Mouse (Mus musculus) megakaryocyte, adult 5-6 weeks (primary cell): ENCODE results near the gene Prr5. TPM values are rescaled to one million over a fixed set of nuclear protein-coding genes. Genes with fewer than 3 reads are reported as not detected.
A peak's percentile ranks its signal among the peaks of the same experiment; 100 is the strongest.

Experiments
- ATAC-seq: 2 replicates; pipeline ENCODE4 v1.8.0; 2016; ENCODE audit warnings: mild to moderate bottlenecking, inconsistent platforms; ENCODE audit not compliant: poor library complexity, severe bottlenecking
- total RNA-seq, 2 experiments: library from RNA; stranded (forward) in 1 of 2; stranded (reverse) in 1 of 2; fragments of 153-499, 151-499 nt in 1 of 2; fragments of 221-1000, 200-1000 nt in 1 of 2; gene quantifications; 2 replicates each; pipeline versions ENCODE4 v1.2.3 to v1.2.4; 2015 to 2017

Prr5 gene
- total RNA-seq, 2 experiments from 2014 or later: 5.4 to 6.4 TPM

DNA sequence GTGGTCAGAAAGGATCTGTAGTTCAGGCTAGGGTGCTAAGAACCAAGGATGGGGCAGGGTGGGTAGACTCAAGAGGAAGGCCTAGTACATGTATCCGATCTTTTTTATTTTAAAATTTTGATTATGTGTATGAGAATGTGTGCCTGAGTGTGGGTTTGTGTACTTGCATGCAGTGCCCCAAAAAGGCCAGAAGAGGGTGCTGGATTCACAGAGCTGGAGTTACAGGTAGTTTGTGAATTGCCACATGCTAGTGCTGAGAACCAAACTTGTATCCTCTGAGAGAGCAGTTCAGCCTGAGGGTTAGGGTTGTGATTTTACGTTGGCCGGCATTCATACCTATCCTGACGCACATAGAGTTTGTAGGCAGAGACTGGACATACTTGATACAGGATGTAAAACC is 9.7 kb downstream of the Prr5 start:
- ATAC-seq: no peak

DNA sequence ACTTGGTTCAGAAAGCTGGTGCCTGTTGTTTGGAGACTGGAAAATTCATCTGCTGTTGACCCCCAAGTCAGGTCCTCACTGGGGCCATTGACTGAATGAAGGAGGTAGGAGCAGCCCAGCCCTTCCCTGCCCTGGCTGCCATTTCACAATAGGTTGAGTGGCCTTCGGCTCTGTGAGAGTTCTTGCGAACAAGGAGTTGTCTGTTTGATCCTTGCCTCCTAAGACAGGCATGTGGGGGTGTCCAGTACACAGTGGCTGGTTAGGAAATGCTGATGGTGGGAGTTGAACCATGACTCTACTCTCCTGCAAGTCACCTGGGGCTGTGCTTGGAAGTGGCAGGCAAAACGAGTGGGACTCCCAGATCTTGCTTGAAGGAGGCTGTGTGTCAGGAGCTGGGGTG is 10.4 kb downstream of the Prr5 start:
- no peak for ATAC-seq

DNA sequence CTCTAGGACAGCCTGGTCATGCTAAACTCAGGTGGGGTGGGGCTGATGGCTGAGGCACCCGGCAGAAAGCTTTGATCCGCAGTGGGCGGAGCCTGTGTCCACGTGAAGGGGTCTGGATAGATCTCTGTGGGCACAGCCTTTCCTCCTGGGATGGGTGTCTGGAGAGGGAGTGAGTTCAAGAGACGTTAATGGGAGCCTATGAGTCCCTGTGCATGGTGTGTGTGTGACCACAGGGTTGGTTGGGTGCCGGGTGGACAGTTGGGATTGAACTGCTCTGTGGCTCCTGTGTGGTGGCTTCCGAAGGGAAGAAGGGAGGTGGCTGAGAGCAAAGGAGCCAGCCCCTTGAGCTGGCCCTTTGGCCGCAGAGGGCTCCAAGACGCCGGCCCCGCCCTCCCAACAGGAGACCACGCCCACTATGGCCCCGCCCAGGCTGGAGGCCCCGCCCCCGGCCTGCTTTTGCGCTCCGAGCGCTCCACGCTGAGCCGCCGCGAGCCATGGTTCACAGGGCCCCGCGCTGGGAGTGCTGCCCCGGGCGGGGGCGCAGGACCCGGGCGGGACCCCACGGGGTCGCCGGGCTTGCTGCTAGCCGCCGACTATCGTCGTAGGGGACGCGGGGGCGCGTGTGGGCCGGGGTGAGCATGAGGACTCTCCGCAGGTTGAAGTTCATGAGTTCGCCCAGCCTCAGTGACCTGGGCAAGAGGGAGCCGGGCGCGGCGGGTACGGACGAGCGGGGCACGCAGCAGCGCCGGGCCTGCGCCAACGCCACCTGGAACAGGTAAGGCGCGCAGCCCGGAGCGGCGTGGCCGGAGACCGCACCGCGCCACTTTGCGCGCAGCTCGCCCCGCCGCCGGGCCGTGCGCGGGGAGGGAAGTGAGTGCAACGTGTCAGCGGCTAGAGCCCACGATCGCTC is 11.4 kb downstream of the Prr5 start:
- ATAC-seq: peak; percentile 37

DNA sequence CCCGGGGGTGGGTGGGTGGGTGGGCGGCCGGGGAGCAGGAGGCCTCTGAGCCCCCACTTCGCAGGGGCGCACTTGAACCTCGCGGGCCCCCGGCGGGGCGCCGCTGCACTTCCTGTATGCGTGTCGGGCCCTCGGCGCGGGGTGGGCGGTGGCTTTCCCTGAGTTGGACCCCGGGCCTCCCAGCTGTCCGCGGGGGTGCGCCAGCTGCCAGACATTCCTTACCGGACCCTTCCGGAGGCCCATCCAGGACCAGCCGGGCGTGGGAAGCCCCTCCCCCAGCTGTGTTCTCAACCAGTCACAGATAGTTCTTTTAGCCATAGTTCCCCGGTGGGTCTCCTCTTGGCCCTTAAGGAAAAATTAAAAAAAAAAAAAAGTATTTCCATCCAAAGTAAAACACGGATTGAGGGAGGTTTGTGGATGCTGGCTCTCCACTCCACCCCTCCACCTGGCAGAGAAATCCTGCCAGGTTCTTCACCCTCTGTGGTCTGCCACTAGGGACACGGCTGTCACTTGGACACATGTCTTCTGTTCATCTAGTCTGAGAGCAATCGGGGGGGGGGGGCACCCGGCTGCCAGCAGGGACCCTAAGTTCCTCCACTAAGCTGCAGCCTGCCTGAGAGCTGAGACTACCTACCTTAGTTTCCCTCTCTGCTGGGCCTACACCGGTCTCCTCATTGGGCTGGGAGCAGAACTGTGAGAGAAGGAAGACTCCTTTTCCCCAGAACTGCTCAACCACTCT is 12.2 kb downstream of the Prr5 start:
- no peak for ATAC-seq

DNA sequence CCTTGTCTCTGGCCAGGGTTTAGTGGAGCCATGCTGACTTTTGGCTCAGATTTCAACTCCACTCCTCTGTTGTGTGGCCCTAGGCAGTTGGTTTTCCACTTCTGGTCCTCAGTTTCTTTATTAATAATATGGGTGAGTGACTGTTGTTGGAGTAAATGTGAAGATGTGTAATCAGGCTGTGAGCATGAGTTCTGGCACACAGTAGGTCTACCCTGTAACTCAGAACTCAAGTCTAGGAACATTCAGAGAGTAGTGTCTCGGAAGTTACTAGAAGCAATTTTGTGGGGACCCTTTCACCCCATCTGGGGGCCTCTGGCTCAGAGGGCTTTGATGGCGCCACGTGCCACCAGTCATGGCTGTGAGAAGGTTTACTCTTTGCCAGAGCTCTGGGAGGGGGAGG is 12.8 kb downstream of the Prr5 start:
- no peak for ATAC-seq

DNA sequence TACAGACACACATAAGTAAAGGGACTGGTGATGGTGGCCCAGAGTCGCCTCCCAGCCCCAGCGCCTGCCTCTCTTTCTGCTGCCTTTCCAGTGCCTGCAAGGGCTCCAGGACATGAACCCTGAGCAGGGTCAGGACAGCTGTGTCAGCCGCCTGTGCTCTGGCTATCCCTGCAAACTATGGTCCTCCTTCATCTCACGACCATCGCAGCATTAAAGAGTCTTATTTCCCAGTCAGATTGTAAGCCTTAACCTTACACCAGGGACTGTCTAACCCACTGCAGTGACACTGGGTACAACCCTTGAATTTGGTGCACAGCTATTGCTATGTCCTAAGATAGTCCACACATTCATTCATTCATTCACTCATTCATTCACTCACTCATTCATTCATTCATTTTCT is 13.4 kb downstream of the Prr5 start:
- no peak for ATAC-seq

DNA sequence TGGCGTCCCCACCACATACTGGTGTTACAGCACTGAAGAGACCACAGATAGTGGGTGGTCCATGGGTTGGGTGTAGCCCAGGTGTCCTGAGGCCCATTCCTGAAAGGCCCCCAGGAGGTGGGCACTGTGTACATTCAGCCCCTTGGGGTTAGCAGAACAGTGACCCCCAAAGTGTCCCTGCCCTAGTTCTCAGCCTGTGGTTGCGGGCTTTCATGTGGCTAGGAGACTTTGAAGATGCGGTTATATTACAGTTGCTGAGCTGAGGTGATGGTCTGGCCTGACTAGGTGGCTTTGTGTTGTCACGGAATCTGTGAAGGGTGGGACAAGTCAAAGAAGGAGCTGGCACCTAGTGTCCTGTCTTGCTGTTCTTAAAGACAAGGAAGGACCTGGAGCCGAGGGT is 15.1 kb downstream of the Prr5 start:
- ATAC-seq: no peak

DNA sequence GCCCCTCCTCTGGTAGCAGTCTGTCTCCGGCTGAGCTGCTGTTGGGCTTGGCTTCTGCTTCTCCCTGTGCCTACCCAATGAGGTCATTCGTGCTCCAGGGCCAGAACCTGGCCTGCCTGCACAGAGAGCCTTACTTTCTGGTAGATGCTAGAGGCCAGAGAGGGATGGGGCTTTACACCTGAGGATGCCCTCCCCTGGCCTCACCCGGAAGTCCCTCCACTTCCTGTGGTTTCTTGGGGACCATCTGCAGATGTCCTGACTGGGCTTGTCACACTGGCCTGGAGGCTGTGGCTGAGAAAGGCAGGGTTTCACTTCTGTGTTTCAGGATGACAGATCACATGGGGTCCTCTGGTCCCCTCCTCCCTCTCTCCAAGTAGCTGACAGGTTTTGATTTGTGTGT is 16.0 kb downstream of the Prr5 start:
- peak; percentile 84 for ATAC-seq

DNA sequence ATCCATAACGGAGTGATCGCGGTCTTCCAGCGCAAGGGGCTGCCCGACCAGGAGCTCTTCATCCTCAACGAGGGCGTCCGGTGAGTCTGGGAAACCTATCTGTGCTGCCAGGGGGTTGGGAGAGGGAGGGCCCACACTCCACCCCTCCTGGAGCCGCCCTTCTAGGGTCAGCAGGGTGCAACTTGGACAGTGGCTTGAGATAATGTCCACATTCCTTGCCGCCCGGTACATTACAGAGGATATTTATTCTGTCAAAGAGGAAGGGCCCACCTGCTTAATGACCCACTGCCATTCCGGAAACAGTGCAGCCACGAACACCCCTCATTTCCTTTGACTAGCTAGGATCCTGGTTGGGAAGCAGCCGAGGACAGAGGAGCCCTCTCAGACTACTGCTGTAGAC is 18.5 kb downstream of the Prr5 start:
- no peak for ATAC-seq

DNA sequence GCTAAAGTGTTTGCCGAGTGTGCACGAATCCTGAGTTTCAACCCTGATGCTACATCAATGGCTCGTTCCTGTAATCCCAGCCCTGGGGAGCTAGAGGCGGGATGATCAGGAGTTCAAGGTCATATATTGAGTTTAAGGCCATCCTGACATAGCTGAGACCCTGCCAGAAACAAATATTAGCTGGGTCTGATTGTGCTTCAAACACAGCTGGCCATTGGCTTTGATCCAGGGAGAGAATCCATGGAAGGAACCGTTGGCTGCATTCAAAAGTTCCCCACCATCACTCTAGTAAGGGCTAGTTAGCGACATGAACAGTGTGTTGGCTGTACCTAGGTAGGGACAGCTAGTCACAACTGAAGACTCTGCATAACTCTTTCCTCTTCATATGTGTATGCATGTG is 19.9 kb downstream of the Prr5 start:
- ATAC-seq: no peak

DNA sequence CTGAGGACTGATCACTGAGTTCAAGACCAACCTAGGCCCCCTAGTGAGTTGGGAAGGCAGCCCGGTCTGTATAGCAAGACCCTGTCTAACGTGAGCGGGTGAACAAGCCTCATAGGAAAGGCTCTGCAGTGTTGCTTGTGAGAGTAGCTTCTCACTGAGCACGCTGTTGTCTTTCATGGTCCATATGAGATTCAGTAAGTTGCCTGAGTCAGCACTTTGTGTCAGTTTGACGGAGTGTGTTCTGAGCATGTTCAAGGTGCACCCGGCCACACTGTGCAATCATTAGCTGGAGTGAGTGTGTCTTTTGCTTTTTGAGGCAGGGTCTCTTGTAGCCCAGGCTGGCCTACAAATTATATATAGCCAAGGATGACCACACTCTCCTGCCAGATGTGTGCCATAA is 22.1 kb downstream of the Prr5 start:
- no peak for ATAC-seq

DNA sequence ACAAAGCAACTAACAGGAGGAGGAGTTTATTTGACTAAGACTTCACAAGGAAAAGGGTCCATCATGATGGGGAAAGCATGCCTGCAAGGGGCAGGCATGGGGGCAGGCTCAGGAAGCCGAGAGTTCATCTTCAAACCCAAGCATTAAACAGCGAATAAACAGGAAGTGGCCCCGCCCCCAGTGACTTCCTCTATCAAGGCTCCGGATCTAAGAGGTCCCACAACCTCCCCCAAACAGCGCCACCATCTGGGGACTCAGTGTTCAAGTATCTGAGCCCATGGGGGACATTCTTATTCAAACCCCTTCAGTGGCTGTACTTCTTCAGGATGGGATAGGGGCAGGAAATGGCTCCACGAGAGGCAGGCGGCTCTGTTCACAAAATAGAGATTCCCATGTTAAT is 23.2 kb downstream of the Prr5 start:
- no peak for ATAC-seq

DNA sequence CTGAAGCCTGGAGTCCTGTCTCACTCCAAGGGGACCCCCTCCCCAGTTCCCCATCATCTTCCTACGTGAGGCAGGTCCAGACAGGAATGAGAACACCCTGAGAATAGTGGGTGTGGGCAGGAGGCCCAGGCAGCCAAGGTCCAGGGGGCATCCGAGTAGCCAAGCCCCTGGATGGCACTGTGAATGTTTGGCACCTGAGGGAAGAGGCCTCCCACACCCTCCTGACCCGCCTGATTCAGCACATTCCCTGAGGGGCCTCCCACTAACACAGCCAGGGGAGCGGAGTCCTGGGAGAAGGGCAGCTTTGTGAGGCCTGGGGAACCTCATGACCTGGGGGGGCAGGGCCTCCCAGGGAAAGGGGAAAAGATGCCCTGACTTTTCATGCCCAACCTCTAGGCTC is 26.6 kb downstream of the Prr5 start:
- ATAC-seq: no peak

DNA sequence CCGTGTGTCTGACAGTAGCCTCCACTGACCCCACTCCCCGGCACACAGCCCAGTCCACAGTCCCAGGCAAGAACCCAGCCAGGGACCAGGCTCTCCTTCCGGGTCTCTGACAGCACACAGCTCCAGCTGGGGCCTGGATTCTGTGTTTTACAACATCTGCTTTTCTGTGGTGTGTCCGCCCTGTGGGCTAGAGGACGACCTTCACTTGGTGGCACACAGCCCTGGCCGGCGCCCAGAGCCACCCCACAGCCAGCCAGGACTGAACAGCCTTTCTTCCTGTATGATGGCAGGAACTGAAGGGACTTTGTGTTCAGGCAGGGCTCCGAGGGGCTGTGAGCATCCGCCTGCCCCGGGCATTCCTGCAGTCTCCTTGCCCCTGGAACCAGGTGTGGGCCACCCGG is 28.2 kb downstream of the Prr5 start:
- no peak for ATAC-seq

DNA sequence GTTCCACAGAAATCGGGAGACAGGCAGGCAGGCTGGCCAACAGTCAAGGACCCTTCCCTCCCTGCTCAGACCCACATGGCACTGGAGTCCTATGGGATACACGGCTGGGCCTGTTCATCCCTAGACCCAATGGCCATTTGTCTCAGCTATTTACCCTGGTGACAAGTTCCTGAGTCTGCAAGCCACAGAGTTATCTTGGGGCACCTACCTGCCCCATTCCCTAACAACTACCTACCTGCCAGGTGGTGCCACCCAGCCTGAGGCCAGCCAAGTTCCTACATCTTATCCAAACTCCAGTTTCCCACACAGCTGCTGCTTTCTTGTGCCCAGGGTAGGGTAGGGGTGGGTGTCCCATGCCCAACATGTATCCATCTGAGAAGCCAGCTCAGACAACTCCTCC is 28.8 kb downstream of the Prr5 start:
- ATAC-seq: no peak

DNA sequence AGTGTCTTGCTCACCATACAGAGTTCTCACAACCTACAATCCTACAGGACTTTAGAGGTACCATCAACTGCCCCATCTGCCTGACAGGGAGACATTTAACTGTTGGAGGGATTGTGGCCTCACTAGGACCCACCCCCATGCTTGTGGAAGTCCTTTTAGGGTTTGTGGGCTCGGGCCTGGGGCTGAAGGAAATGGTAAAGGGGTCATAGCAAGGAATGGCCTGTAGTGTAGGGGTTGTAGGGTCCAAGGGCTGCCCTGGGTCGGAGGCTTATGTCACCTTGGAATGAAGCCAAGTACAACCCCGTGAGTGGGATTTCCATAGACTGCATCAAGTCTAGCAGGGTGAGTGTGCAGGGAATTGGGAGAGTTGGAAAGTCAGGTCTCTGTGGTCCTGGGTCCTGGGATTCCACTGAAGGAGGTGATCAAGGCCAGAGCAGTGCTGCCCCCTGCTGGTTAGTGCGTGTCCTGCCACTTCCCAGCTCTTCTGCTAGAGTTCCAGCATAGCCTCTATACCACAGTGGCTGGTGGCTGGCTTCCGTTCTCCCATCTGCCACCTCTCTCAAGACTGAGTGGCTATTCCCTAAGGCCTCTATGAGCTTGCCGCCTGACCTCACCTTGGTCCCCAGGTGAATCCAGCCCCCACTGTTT is 30.9 kb downstream of the Prr5 start:
- ATAC-seq: peak; percentile 57; the same call in 1 of the 2 replicates

DNA sequence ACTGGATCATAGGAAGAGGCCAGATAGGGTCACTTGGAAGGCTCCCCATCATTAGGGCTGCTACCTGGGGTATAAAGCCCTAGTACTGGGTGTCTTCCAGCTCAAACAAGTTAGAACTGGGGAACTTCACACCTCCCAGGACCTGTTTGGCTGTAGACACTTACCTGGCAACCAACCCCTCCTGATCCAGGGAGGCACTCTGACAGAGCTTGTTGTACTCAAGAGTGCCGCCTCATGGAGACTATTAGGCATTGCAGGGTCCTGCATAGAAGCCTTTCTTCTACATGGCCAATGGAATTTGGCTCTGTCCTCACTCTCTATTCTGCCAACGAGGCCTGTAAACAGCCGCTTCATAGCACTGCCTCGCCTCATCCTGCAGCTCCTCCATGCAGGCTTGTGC is 32.5 kb downstream of the Prr5 start:
- no peak for ATAC-seq

DNA sequence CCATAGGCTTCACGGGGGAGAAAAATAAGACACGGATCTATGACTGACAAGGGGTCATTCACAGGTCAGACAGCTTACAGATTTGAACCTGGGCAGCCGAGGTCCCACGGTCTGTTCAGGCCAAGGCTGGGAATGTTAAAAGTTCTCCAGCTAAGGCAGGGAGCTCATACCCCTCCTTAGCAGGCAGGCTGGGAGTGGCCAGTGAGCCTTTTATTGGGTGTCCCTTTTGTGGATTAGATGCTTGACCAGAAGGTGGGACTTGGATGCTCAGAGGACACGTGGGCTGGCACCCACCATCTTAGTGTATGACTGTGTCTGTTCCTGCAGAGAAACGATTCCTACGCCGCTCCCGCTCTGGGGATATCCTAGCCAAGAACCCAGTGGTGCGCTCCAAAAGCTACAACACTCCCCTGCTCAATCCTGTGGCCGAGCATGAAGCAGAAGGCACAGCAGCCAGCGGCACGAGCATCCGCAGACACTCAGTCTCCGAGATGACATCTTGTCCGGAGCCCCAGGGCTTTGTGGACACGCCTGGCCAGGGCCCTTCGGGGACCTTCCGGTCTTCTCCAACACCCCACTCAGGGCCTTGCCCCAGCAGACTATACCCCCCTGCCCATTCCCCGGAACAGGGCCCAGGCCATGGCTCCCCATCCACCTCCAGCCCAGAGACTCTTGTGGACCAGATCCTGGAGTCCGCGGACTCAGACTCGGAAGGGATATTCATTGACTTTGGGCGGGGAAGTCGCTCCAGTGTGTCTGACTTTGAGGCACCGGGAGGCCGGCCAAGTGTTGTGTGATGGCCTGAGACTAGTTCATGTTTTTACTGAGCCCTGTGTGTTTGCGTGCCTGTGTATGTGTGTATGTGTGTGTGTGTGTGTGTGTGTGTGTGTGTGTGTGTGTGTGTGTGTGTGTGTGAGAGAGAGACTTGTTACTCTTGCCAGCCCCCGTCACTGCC is 33.2 kb downstream of the Prr5 start:
- no peak for ATAC-seq

DNA sequence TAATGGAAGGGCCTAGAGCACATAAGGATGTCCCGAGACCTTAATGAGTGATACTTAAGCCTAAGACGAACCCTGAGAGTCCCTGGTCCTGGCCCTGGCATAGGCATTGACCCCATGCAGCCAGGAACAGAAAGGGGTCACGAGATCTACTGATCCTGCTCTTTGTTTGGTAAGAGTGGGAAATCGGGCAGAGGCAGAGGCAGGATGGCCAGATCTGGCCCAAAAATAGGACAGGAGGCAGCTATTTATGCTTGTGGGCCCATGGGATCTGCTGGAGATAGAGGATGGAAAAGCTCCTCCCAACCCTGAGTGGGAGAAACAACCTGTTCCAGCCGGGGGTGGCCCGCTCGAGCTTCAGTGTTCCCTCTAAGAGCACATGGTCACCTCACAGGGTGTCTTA is 34.6 kb downstream of the Prr5 start:
- ATAC-seq: no peak

DNA sequence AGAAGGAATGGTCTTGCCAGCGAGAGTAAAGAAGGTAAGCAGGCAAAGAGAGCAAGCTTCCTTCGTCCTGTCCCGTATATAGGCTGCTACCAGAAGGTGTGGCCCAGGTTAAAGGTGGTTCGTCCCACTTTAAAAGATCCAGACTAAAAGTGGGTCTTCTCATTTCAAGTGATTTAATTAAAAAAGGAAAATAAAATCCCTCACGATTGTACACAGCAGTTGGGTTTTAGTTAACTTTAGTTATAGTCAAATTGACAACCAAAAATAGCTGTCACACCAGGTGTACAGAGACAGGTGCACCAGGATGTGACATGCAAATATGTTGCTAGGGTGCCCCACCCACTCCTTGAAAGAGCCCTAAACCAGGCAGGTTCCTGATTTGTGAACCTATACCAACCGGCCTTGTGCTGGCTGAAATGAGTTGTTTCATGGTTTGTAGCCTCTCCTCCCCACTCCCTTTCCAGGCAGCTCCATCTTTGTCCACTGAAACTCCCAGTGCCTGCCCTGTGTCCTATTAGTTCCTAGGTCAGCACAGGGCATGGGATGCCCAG is 36.0 kb downstream of the Prr5 start:
- ATAC-seq: no peak
